Mouse (Mus musculus) forebrain, embryonic 14.5 days (tissue): ENCODE measurements at regions not wholly inside any gene's neighbourhood (a gene's known extent, or its start where the extent isn't known, plus 50 kb on each side); places are given as distances from the start of the nearest gene placed in this dataset.
A peak's percentile ranks its signal among the peaks of the same experiment; 100 is the strongest.

Source experiments
- ATAC-seq: fragments of 200-750 bp; cut with Nextera tagmentation; 2 replicates; pipeline ENCODE4 v1.8.0; 2017; ENCODE audit warnings: mild to moderate bottlenecking, moderate library complexity
- DNase-seq: peaks from one replicate; pipeline ENCODE4 v3.0.0-alpha.2; 2015; ENCODE audit warnings: low spot score
- H3K27ac ChIP-seq: fragments of 300-500 bp; sonication (generic); 2 replicates; pipeline ENCODE4 v1.5.1; 2014; ENCODE audit warnings: low read depth, mild to moderate bottlenecking, control low read depth, low read length, moderate library complexity
- H3K27me3 ChIP-seq: fragments of 300-500 bp; sonication (generic); replicated peaks from 2 replicates; pipeline ENCODE4 v1.6.1; 2014; ENCODE audit warnings: low read length, control low read depth, mixed read lengths; ENCODE audit not compliant: control insufficient read depth, insufficient read depth
- H3K36me3 ChIP-seq: fragments of 300-500 bp; sonication (generic); 2 replicates; pipeline ENCODE4 v1.6.1; 2014; ENCODE audit warnings: low read length, control low read depth; ENCODE audit not compliant: control insufficient read depth, insufficient read depth
- H3K4me1 ChIP-seq: fragments of 300-500 bp; sonication (generic); 2 replicates; pipeline ENCODE4 v1.6.1; 2014; ENCODE audit warnings: antibody characterized with exemption, low read length, control low read depth; ENCODE audit not compliant: control insufficient read depth, insufficient read depth
- H3K4me2 ChIP-seq: fragments of 300-500 bp; sonication (generic); 2 replicates; pipeline ENCODE4 v1.6.1; 2014; ENCODE audit warnings: mild to moderate bottlenecking, control low read depth, low read length
- H3K4me3 ChIP-seq: fragments of 300-500 bp; sonication (generic); 2 replicates; pipeline ENCODE4 v1.5.1; 2014; ENCODE audit warnings: low read depth, low read length, control low read depth
- H3K9ac ChIP-seq: fragments of 300-500 bp; sonication (generic); 2 replicates; pipeline ENCODE4 v1.6.1; 2014; ENCODE audit warnings: mild to moderate bottlenecking, low read length, control low read depth, moderate library complexity
- H3K9me3 ChIP-seq: fragments of 300-500 bp; sonication (generic); replicated peaks from 2 replicates; pipeline ENCODE4 v1.6.1; 2016; ENCODE audit warnings: low read length, control low read depth, mixed read lengths; ENCODE audit not compliant: control insufficient read depth
- WGBS: fragments of 180-500 bp; shearing (Covaris S2); extraction: QIAGEN DNeasy Blood & Tissue Kit; methylation state at CpG from one replicate; pipeline ENCODE4 v1.1.7; 2014; 5-methylcytosine and 5-hydroxymethylcytosine counted together

- Histone ChIP-seq H3K36me3 (no peaks in the 10 kb centered on the region), H3K9me3 (no peaks in the 10 kb centered on the region), H3K4me1 (no peaks in the 10 kb centered on the region), H3K4me3 (no peak overlapping the region), H3K9ac (no peak overlapping the region), H3K4me2 (no peak overlapping the region), H3K27ac (no peak overlapping the region), H3K27me3 (no peaks in the 10 kb centered on the region)
- no peak for DNase-seq
- no peak for ATAC-seq
- WGBS: 84% methylated on average over 3 of the region's 3 CpGs
Measured at GRCm38 (mm10) chr1:57544684-57545083, 137.8 kb upstream of the Tyw5 start.

GRCm38 (mm10) chr1:57545792-57546685 is 139.1 kb upstream of the Tyw5 start:
- DNase-seq (no peak), ATAC-seq (no peak)
- H3K27me3 ChIP-seq: no peaks in the 10 kb centered on the region
- no peaks in the 10 kb centered on the region for H3K9me3 ChIP-seq
- H3K9ac ChIP-seq: no peak overlapping the region
- H3K4me2 ChIP-seq: no peak overlapping the region
- no peak overlapping the region for H3K27ac ChIP-seq
- no peaks in the 10 kb centered on the region for H3K4me1 ChIP-seq
- no peak overlapping the region for H3K4me3 ChIP-seq
- WGBS: 69% methylated on average over 14 of the region's 14 CpGs
- H3K36me3 ChIP-seq: no peaks in the 10 kb centered on the region

- no peak overlapping the region for H3K9ac ChIP-seq
- H3K4me1 ChIP-seq: no peaks in the 10 kb centered on the region
- H3K27ac ChIP-seq: no peak overlapping the region
- H3K4me3 ChIP-seq: no peak overlapping the region
- H3K27me3 ChIP-seq: no peaks in the 10 kb centered on the region
- H3K36me3 ChIP-seq: no peaks in the 10 kb centered on the region
- ATAC-seq (no peak), DNase-seq (no peak)
- no peaks in the 10 kb centered on the region for H3K9me3 ChIP-seq
- H3K4me2 ChIP-seq: no peak overlapping the region
- 89% methylated on average over 2 of the region's 2 CpGs for WGBS
Measured at GRCm38 (mm10) chr1:57561517-57561916, 154.6 kb upstream of the Tyw5 start.

GRCm38 (mm10) chr1:57564676-57565075 is 157.8 kb upstream of the Tyw5 start:
- no peak for DNase-seq
- Histone ChIP-seq H3K4me2 (no peak overlapping the region), H3K27ac (no peak overlapping the region), H3K36me3 (no peaks in the 10 kb centered on the region), H3K9me3 (no peaks in the 10 kb centered on the region), H3K9ac (no peak overlapping the region), H3K4me1 (no peaks in the 10 kb centered on the region), H3K27me3 (no peaks in the 10 kb centered on the region), H3K4me3 (no peak overlapping the region)
- WGBS: 53% methylated on average over 5 of the region's 5 CpGs
- no peak for ATAC-seq

GRCm38 (mm10) chr1:57572097-57572496 is 165.2 kb upstream of the Tyw5 start:
- ATAC-seq (no peak), DNase-seq (no peak)
- Histone ChIP-seq H3K9me3 (no peaks in the 10 kb centered on the region), H3K4me2 (no peak overlapping the region), H3K27me3 (no peaks in the 10 kb centered on the region), H3K4me3 (no peak overlapping the region), H3K9ac (no peak overlapping the region), H3K36me3 (no peaks in the 10 kb centered on the region), H3K4me1 (no peaks in the 10 kb centered on the region), H3K27ac (no peak overlapping the region)
- WGBS: 83% methylated on average over 5 of the region's 5 CpGs

- H3K36me3 ChIP-seq: no peaks in the 10 kb centered on the region
- no peak overlapping the region for H3K4me2 ChIP-seq
- no peak for ATAC-seq
- no peak overlapping the region for H3K27ac ChIP-seq
- DNase-seq: no peak
- no peak overlapping the region for H3K4me3 ChIP-seq
- H3K4me1 ChIP-seq: no peaks in the 10 kb centered on the region
- H3K9me3 ChIP-seq: no peaks in the 10 kb centered on the region
- no peak overlapping the region for H3K9ac ChIP-seq
- H3K27me3 ChIP-seq: no peaks in the 10 kb centered on the region
- 61% methylated on average over 6 of the region's 6 CpGs for WGBS
Measured at GRCm38 (mm10) chr1:57573829-57574228, 166.9 kb upstream of the Tyw5 start.

- no peaks in the 10 kb centered on the region for H3K4me1 ChIP-seq
- WGBS: 96% methylated on average over 6 of the region's 6 CpGs
Measured at GRCm38 (mm10) chr1:57574530-57574929, 167.6 kb upstream of the Tyw5 start.

GRCm38 (mm10) chr1:57576066-57576753 is 169.3 kb upstream of the Tyw5 start:
- Histone ChIP-seq H3K4me1 (no peaks in the 10 kb centered on the region), H3K4me3 (no peak overlapping the region), H3K36me3 (no peaks in the 10 kb centered on the region), H3K27me3 (no peaks in the 10 kb centered on the region), H3K4me2 (no peak overlapping the region), H3K9me3 (no peaks in the 10 kb centered on the region), H3K9ac (no peak overlapping the region), H3K27ac (no peak overlapping the region)
- 90% methylated on average over 5 of the region's 5 CpGs for WGBS
- DNase-seq (no peak), ATAC-seq (no peak)

More at GRCm38 (mm10) chr1:57574530-57574929, 167.6 kb upstream of the Tyw5 start:
- no peak overlapping the region for H3K27ac ChIP-seq
- H3K9ac ChIP-seq: no peak overlapping the region
- no peak overlapping the region for H3K4me3 ChIP-seq
- no peaks in the 10 kb centered on the region for H3K27me3 ChIP-seq
- H3K4me2 ChIP-seq: no peak overlapping the region
- H3K36me3 ChIP-seq: no peaks in the 10 kb centered on the region
- ATAC-seq: no peak
- H3K9me3 ChIP-seq: no peaks in the 10 kb centered on the region
- DNase-seq: no peak

- Histone ChIP-seq H3K4me1 (no peaks in the 10 kb centered on the region), H3K4me2 (no peak overlapping the region), H3K4me3 (no peak overlapping the region), H3K9me3 (no peaks in the 10 kb centered on the region), H3K36me3 (no peaks in the 10 kb centered on the region), H3K27me3 (no peaks in the 10 kb centered on the region), H3K27ac (no peak overlapping the region), H3K9ac (no peak overlapping the region)
- WGBS: 79% methylated on average over 3 of the region's 3 CpGs
- ATAC-seq (no peak), DNase-seq (peak; percentile 14)
Measured at GRCm38 (mm10) chr1:57579086-57579485, 172.2 kb upstream of the Tyw5 start.
